Mouse (Mus musculus) spleen, adult 12 weeks (tissue): ENCODE measurements around the gene Sox18.

Experiments used
- DNase-seq: peaks from one replicate; pipeline ENCODE4 v3.0.0; 2022; ENCODE audit warnings: low spot score

The Sox18 gene

GRCm38 (mm10) chr2:181671326-181671725, at the start of gene Sox18:
Sox18 (minus strand) TSS chr2:181671640.
- DNase-seq = no peak

DNA sequence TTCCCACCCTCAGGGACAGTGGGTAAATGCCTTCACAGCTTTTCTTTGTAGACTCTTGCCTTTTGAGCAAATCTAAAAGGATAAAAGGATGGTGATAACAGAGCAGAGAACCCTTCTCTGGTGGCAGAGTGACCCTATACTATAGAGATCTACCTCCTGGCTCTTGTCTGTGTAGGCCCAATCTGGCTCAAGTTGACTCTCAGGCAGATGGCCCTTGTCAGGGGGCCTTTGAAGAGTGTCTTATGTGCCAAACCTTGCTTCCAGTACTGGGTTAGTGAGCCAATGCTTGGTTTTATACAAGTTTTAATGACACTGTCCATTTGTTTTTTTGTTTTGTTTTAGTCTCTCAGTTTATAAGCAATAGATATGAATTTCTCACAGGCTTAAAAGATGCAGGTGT, 49.8 kb upstream of the Sox18 start:
- DNase-seq = no peak

DNA sequence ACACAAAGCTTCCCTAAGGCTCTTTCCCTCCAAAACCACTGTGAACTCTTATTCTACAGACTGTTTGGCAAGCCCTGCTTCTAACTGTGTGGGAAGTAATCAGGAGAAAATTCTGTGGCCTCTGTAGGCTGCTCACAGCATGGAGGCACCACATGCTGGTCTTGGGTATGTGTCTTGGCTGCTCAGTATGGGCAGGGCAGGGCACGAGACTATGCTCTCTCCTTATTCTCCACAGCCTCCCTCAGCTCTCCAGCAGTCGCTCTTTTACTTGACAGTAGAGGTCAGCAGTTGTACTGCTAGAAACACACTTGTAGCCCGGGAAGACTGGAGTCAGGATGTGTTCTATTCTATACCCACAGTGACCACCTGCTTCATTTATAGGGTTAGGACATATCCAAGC, 48.6 kb upstream of the Sox18 start:
- no peak for DNase-seq

DNA sequence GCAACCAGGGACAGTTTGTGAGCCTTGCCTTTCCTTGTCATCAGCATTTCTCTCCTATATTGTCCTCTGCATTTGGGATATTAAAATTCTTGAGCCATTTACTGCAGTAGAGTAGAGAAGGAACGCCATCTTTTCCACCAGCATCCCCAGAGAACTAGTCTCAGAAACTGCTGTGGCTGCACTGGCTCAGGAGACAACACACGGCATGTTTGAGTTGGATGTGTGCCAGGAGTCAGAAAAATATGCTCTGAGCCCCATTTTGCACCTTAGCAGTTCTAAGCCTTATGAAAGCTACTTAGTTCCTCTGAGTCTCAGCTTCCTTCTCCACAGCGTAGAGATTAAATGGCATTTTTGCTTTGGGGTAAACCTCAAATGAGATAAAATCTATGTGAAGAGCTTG, 45.6 kb upstream of the Sox18 start:
- no peak for DNase-seq

DNA sequence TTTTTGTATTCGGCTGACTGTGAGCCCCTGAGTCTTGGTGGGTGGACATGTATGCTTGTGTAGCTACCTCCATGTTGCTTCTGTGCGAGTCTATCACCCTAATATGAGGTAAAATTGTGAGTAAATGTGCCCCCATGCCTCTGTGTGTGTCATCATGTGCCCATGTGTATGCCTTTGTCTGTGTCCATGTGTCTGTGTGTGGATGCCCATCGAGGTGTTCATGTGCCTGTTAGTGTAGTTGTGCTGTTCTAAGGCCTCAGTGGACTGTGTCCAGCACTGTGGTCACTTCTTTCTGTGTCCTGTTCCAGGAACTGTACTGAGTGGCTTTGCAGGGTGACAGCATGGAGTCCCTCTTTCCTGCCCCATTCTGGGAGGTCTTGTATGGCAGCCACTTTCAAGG, 43.9 kb upstream of the Sox18 start:
- no peak for DNase-seq

- no peak for DNase-seq
These were observed 43.5 kb upstream of the Sox18 start, which contains the start of gene Oprl1 for GRCm38 (mm10) chr2:181714903-181715326. Oprl1 (plus strand) TSS chr2:181715016.

DNA sequence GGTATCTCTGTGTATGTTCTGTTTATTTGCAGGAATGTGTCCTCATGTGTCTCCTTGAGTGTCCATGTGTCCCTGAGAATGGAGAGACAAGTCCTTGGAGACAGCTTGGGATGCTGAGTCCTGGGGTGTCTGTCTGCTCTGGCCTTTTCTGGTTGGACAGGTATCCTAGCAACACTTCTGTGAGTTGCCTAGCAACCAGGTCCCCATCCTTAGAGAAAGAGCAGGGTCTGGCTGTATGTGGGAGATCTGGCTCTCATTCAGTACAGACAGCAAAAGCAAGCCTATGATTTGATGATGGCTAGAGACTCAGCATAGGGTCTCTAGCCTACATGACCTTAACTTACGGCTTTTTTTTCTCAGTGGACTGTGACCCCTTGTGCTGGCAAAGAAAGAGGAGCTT, 42.3 kb upstream of the Sox18 start:
- DNase-seq = no peak

DNA sequence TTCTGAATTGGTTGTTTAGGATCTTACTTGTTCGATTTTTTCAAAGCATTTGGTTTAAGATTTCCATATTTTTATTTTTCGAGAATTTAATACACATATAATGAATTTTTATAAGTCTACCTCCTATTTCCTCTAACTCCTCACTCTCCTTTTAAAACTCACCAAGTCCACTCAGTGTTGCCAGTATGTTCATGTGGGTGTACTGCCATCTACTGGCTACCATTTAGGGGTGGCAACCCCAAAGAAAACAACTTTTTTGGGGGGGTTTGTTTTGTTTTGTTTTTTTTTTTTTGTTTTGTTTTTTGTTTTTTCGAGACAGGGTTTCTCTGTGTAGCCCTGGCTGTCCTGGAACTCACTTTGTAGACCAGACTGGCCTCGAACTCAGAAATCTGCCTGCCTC, 35.2 kb upstream of the Sox18 start:
- no peak for DNase-seq

DNA sequence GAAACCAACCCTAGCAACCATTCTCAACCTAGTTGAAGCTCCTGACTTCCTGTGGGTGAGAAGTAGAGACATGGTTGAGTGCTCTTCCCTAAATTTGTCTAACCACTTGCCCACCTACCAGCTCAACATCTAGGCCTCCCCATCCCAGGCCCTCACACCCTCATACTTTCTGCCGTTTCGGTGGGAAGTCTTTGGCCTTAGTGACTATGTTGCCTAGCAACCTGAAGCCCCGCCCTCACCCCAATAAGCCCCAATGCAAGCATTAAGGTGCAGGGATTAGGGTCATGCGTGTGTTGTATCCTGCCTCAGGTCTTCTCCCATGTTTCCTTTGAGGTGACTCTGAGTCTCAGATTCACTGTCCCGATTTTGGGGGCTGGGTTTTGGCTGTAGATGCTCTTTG, 26.8 kb upstream of the Sox18 start, which contains the start of gene Lkaaear1:
Lkaaear1 (minus strand) TSS at position 202 of the 400 bp plus-strand sequence.
- DNase-seq = no peak

GRCm38 (mm10) chr2:181696801-181697420, 25.5 kb upstream of the Sox18 start:
- no peak for DNase-seq

DNA sequence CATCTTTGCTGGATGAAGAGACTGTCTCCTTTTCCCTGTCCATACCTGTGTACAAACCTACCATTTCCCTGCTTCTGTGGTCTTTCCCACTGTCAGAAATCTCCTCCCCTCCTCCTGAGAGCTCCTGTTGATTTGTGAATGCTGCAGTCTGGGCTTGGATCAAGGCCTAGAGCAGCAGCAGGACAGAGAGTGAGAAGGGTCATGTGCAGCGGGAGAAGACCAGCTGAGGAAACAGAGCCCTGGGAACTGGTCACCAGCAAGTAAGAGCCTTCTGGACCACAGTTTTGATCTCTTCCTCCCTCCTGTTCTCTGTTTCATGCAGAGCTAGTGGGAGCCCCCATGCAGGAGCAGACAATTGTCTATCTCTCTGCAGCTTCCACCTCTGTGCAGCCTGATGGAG, 24.3 kb upstream of the Sox18 start:
- DNase-seq = no peak

GRCm38 (mm10) chr2:181694581-181694980, 23.1 kb upstream of the Sox18 start:
- no peak for DNase-seq

- peak; percentile 66 for DNase-seq
These were observed 22.2 kb upstream of the Sox18 start, which contains the start of gene Rgs19 for GRCm38 (mm10) chr2:181693339-181694280. Rgs19 (minus strand) TSS chr2:181693977.

DNA sequence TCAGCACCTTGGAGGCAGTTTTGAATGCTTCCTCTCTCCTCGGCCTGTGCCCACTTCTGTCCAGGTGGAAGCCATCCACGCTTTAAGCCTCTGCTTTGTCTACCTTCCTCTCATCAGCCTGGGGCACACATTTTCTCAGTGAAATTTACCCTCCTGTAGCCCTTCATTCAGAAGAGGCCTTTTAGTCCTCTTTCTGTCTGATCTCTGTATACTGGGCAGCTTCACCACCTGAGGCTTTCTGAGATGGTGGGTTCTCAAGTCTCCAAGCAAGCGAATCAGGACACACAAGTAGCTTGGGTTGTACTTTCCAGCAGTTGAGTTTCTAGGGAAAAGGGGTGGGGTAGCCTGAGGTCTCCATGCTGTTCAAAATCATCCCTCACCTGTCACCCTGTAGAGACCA, 20.9 kb upstream of the Sox18 start:
- DNase-seq = no peak

DNA sequence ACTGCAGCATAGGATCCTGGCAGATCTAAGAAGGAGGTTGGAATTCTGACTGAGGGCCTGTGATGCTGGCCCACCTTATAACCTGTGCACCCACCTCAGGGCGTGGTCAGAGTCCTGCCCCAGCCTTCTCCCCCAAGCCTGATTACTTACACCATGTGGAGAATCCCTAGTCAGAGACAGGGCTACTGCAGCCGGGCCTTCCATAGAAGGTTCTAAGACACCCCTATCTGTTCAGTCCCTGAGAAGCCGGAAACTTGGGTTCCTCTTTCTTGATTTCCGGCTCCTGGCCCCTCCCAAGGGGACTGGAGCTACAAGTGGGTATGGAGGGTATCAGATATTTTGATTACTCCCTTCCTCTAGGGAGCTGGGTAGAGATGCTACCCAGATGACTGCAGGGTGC, 20.1 kb upstream of the Sox18 start:
- no peak for DNase-seq

DNA sequence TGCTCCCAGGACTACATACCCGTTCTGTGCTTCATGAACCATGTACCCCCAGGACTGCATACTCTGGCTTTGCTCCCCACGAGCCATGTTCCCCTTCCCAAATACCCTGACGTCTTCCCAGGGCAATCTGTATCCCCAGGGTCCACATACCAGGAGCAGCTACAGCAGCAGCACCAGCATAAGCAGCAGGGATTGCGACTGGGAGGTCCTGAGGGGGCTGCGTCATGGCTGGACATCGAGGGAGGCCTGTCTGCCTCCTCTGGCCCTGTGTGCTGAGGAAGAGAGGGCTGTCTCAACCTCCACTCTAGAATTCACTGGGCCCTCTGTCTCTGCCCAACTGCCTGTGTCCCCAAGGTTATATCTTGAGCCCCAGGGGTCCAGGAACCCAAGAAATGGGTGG, 19.6 kb upstream of the Sox18 start:
- DNase-seq = no peak

DNA sequence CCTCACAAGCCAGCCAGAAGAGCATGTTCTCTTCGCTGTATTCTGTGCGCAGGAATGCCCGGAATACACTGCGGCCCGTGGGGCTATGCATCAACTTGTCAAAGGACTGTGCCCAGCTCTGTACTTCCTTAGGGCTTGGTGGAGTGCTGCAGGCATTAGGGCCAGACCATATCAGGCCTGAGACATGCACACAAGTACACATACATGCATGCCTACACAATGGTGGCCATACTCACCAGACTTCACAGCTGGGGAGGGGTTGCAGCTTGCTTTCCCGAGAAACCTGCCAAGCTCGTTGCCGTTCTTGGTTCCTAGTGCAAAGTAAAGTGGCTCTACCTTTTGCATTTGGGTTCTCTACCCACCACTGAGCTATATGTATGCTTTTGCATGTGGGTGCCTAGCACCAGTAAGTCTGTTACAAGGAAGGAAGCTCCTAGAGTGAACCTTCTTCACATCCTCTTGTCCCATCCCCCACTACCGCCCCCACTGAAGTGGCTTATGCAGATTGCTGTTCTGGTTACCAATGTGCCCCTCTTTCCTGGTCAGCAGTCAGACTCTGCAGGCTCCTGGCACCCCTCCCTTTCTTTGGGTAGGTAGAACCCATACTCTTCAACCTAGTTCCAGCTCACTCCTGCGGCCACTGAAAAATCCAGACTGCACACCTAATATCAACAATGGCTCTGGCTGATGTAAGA, 18.2 kb upstream of the Sox18 start:
- no peak for DNase-seq

GRCm38 (mm10) chr2:181687586-181687985, 16.1 kb upstream of the Sox18 start:
- no peak for DNase-seq

DNA sequence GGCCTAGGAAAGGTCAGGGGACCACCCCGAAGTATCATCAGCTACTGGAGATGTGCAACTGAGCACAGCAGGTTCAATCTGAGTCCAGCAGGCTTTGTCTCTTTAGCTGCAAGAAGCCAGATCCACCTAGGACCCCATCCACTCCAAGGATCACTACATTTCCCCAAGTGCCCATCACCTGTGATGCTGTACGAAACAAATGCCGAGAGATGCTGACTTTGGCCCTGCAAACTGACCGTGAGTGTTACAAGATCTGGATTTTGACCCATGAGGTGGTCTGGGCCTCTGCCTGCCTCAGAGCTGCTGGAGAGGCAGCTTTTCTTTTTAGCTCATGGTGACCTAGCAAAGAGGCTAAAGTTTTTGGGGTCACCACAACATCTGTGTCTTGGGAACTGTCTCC, 14.2 kb upstream of the Sox18 start:
- DNase-seq = no peak

DNA sequence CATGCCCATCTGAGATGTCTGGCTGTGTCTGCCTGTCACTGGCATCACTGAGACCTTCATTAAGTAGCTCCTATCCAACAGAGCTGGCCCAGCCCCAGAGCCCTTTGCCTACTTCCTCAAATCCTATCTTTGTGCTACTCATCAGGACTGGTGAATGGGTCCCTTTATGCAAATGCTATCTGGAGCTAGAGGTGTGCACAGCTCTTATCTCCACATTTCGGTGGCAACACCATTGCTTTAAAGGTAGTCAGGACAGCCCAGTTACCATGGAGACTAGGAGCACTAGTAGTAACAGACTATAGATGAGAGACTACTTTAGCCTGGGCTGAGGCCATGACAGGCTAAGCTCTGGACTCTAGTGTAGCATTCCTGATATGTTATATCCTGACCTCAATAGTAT, 13.3 kb upstream of the Sox18 start:
- no peak for DNase-seq

DNA sequence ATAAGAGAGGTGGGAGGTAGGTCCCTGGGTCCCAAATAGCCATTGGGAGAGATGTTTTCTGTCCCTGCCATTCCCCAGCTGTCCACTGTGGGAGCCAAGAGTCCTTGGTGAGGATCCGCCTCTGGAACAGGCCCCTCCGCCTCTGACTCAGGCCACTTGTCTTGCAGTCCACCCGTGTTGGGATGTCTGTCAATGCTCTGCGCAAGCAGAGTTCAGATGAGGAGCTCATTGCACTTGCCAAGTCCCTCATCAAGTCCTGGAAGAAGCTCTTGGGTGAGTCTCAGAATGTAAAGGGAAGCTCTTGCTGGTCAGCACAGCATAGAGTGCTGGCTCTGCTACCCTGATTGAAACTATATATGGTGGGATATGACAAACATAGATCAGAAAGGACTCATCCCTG, 11.9 kb upstream of the Sox18 start:
- no peak for DNase-seq

- no peak for DNase-seq
These were observed 10.5 kb upstream of the Sox18 start for GRCm38 (mm10) chr2:181681978-181682377.

DNA sequence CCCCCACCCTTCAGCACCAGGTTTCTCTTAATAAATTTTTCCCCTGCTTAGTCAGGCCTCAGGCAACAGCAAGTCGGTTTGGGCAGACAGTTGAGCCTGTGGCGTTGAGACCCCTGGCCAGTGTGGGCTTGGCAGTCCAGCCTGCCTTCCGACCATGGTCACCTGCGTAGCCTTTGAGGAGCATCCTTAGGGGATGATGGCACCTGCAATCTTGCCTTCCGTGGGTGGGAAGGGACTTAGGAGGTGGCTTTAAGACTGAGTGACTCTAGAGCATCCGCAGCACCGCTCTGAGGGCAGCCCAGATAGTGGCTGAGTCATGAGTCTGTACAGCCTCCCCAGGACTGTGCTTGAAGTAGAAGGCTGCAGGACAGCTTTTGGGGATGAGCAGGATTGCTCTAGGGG, 9.3 kb upstream of the Sox18 start:
- no peak for DNase-seq
